Mouse (Mus musculus) layer of hippocampus, postnatal 14 days (tissue): ENCODE measurements around the gene Entpd3. TPM values are rescaled to one million over a fixed set of nuclear protein-coding genes. Genes with fewer than 3 reads are reported as not detected.

Experiments used
- DNase-seq, 2 experiments: peaks; one replicate each; pipeline ENCODE4 v3.0.0; 2021 to 2022; ENCODE audit warnings: low spot score in 2 of 2, mixed read lengths in 1 of 2
- total RNA-seq, 2 experiments: library from RNA; stranded (reverse); gene quantifications; 2 replicates each; pipeline ENCODE4 v1.2.3; 2021

Entpd3 gene
- total RNA-seq, 2 experiments from 2014 or later = 4.7 to 5.1 TPM

- no peak for DNase-seq
These were observed 38.2 kb downstream of the Entpd3 start for GRCm38 (mm10) chr9:120577706-120578405.

GRCm38 (mm10) chr9:120578701-120579100, 39.1 kb downstream of the Entpd3 start:
- DNase-seq = no peak

- DNase-seq = no peak
These were observed 40.2 kb downstream of the Entpd3 start for GRCm38 (mm10) chr9:120579808-120580207.

GRCm38 (mm10) chr9:120581941-120582618, 42.5 kb downstream of the Entpd3 start:
- DNase-seq = no peak

- peak; percentile 85 to 93 for DNase-seq
These were observed 43.1 kb downstream of the Entpd3 start for GRCm38 (mm10) chr9:120582619-120583308.

GRCm38 (mm10) chr9:120583314-120583713, 43.7 kb downstream of the Entpd3 start:
- no peak for DNase-seq

GRCm38 (mm10) chr9:120586546-120586945, 46.9 kb downstream of the Entpd3 start:
- DNase-seq = peak; percentile 65 to 69

- peak; percentile 64 to 68 for DNase-seq
These were observed 51.9 kb downstream of the Entpd3 start for GRCm38 (mm10) chr9:120591490-120591889.

- DNase-seq = no peak
These were observed 53.9 kb downstream of the Entpd3 start for GRCm38 (mm10) chr9:120593383-120594101.

GRCm38 (mm10) chr9:120594839-120595238, 55.2 kb downstream of the Entpd3 start:
- DNase-seq = no peak

GRCm38 (mm10) chr9:120595306-120595705, 55.7 kb downstream of the Entpd3 start:
- DNase-seq = no peak

GRCm38 (mm10) chr9:120601488-120602171, 62.0 kb downstream of the Entpd3 start:
- DNase-seq = peak; percentile 77 to 80

GRCm38 (mm10) chr9:120602172-120602838, 62.7 kb downstream of the Entpd3 start:
- no peak for DNase-seq

- peak; percentile 91 to 92 for DNase-seq
These were observed 63.4 kb downstream of the Entpd3 start for GRCm38 (mm10) chr9:120602839-120603511.

GRCm38 (mm10) chr9:120603512-120603908, 63.9 kb downstream of the Entpd3 start:
- DNase-seq = no peak

- DNase-seq = no peak
These were observed 64.3 kb downstream of the Entpd3 start for GRCm38 (mm10) chr9:120603956-120604355.

GRCm38 (mm10) chr9:120611055-120611454, 71.4 kb downstream of the Entpd3 start:
- no peak for DNase-seq

GRCm38 (mm10) chr9:120614059-120614458, 74.4 kb downstream of the Entpd3 start:
- no peak for DNase-seq
